Mouse (Mus musculus) left cerebral cortex, adult 9 months (tissue): ENCODE results near the gene Ppp5c.

Experiments used
- DNase-seq, 2 experiments: peaks; one replicate each; pipeline ENCODE4 v3.0.0; 2022; ENCODE audit warnings: low spot score in 2 of 2

Gene Ppp5c

GRCm38 (mm10) chr7:17017036-17017435 lies 10.7 kb downstream of the Ppp5c start:
- DNase-seq, result peak; percentile 89 to 97

- DNase-seq, result no peak
Observed at GRCm38 (mm10) chr7:17015381-17015780, 12.3 kb downstream of the Ppp5c start.

GRCm38 (mm10) chr7:17011909-17012590 lies 15.7 kb downstream of the Ppp5c start:
- no peak for DNase-seq

- no peak for DNase-seq
Observed at GRCm38 (mm10) chr7:17010010-17010347, 17.7 kb downstream of the Ppp5c start.

- no peak for DNase-seq
Observed at GRCm38 (mm10) chr7:17009326-17010009, 18.3 kb downstream of the Ppp5c start.

GRCm38 (mm10) chr7:17007300-17007699 lies 20.4 kb downstream of the Ppp5c start:
- no peak for DNase-seq

GRCm38 (mm10) chr7:17004716-17005115 lies 23.0 kb downstream of the Ppp5c start:
- DNase-seq, result no peak

- no peak for DNase-seq
Observed at GRCm38 (mm10) chr7:17003230-17003960, 24.3 kb downstream of the Ppp5c start.

GRCm38 (mm10) chr7:17002375-17003195 lies 25.1 kb downstream of the Ppp5c start:
- DNase-seq, result peak in 1 of 2 experiments; percentile 85

GRCm38 (mm10) chr7:16999650-17000049 lies 28.1 kb downstream of the Ppp5c start:
- DNase-seq, result peak in 1 of 2 experiments; percentile 92

GRCm38 (mm10) chr7:16999233-16999632 lies 28.5 kb downstream of the Ppp5c start:
- DNase-seq, result no peak

GRCm38 (mm10) chr7:16995345-16995744 lies 32.4 kb downstream of the Ppp5c start:
- DNase-seq, result no peak

GRCm38 (mm10) chr7:16994400-16994799 lies 33.3 kb downstream of the Ppp5c start:
- no peak for DNase-seq

- DNase-seq, result peak in 1 of 2 experiments; percentile 38
Observed at GRCm38 (mm10) chr7:16993651-16994399, 33.9 kb downstream of the Ppp5c start.

- no peak for DNase-seq
Observed at GRCm38 (mm10) chr7:16992451-16992807, 35.3 kb downstream of the Ppp5c start, which contains the start of gene Ccdc8. Gene Ccdc8, plus strand, starts transcription at chr7:16992708.

- DNase-seq, result no peak
Observed at GRCm38 (mm10) chr7:16991681-16992450, 35.9 kb downstream of the Ppp5c start.

- DNase-seq, result no peak
Observed at GRCm38 (mm10) chr7:16990006-16990744, 37.5 kb downstream of the Ppp5c start.

- DNase-seq, result no peak
Observed at GRCm38 (mm10) chr7:16988405-16988804, 39.3 kb downstream of the Ppp5c start.

GRCm38 (mm10) chr7:16987541-16988149 lies 40.1 kb downstream of the Ppp5c start:
- no peak for DNase-seq
